ENCODE assay signal across 8 mouse cellular contexts in the genomic region with DNA sequence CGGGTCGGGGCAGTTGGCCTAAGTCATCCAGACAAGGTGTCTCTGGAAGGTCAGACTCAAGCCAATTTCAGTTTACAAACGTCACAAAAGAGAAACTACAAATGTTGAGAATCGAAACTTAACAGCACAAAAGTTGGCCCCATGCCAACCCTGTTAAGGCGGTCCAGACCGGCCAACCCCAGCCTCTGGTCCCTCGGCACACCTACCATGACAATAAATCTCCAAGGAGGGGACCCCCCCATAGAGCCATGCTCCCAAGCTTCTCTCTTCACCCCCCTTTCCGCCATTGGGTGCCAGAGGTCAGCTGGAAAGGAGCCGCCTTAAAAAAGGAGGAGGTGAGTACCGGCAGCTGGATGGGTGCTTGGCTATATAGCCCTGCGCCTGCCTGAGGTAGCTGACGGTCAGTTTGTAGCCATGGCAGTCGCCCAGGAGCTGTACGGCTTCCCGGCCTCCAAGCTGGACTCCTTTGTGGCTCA. TPM values are rescaled to one million over a fixed set of nuclear protein-coding genes. Genes with fewer than 3 reads are reported as not detected.
DNase-seq lines count a peak whose midpoint lies in the region; ATAC-seq lines count a peak whose summit lies in the region.

Oasl1 (plus strand) TSS at position 243 of the 476 bp plus-strand sequence.

- no peaks in the 10 kb centered on the region for H3K27me3 ChIP-seq in intestine, embryonic 15.5 days (replicated peaks)
- H3K27me3 ChIP-seq in liver, embryonic 16.5 days (ENCODE audit: control insufficient read depth, insufficient read depth, low read depth, low read length): no peaks in the 10 kb centered on the region

- peak within 1 kb of the TSS; percentile 30 for H3K4me3 ChIP-seq in intestine, embryonic 15.5 days (replicated peaks)
- peak within 1 kb of the TSS; percentile 44 for H3K4me3 ChIP-seq in liver, embryonic 16.5 days (ENCODE audit: low read depth, low read length)

- 9% methylated on average over 15 of the region's 15 CpGs for WGBS in intestine, embryonic 15.5 days
- 36% methylated on average over 15 of the region's 15 CpGs for WGBS in liver, embryonic 16.5 days (ENCODE audit: insufficient replicate concordance)

- H3K9me3 ChIP-seq in intestine, embryonic 15.5 days: no peaks in the 10 kb centered on the region
- H3K9me3 ChIP-seq in liver, embryonic 16.5 days (replicated peaks; ENCODE audit: control insufficient read depth, low read length): no peaks in the 10 kb centered on the region

- peak within 1 kb of the TSS; percentile 40; the same call in 1 of the 2 replicates for H3K9ac ChIP-seq in intestine, embryonic 15.5 days
- peak within 1 kb of the TSS; percentile 13 for H3K9ac ChIP-seq in liver, embryonic 16.5 days (ENCODE audit: low read depth, low read length)

- DNase-seq in R1 (ENCODE audit: low read depth, low spot score): peak; percentile 36
- peak; percentile 51 for DNase-seq in gastrocnemius, adult 18-20 months (ENCODE audit: low spot score)
- peak; percentile 36 for DNase-seq in ovary, postnatal 10 days (ENCODE audit: low spot score)
- DNase-seq in right cerebral cortex, adult 2 months (ENCODE audit: low spot score in 2 of 2): no peak
- no peak for DNase-seq in layer of hippocampus, postnatal 25 days (ENCODE audit: extremely low spot score in 1 of 2, low spot score in 1 of 2)

- peak within 1 kb of the TSS; percentile 58 for H3K27ac ChIP-seq in intestine, embryonic 15.5 days
- H3K27ac ChIP-seq in liver, embryonic 16.5 days (ENCODE audit: low read length): no peak within 1 kb of the TSS

- H3K36me3 ChIP-seq in intestine, embryonic 15.5 days: no peaks in the 10 kb centered on the region
- H3K36me3 ChIP-seq in liver, embryonic 16.5 days (ENCODE audit: control insufficient read depth, insufficient read depth): no peaks in the 10 kb centered on the region

- H3K4me2 ChIP-seq in intestine, embryonic 15.5 days (replicated peaks): peak within 1 kb of the TSS; percentile 77
- peak within 1 kb of the TSS; percentile 52 for H3K4me2 ChIP-seq in liver, embryonic 16.5 days (ENCODE audit: low read depth, low read length)

- H3K4me1 ChIP-seq in intestine, embryonic 15.5 days (replicated peaks): peaks cover 12% of the 10 kb centered on the region
- H3K4me1 ChIP-seq in liver, embryonic 16.5 days (ENCODE audit: control insufficient read depth, low read depth, low read length): peaks cover 7% of the 10 kb centered on the region; the same call in 1 of the 2 replicates

- peak; percentile 14 for ATAC-seq in CD4-positive, CD25-positive, alpha-beta regulatory T cell, adult 4 months
- peak; percentile 57 for ATAC-seq in intestine, embryonic 15.5 days
- ATAC-seq in liver, embryonic 16.5 days (ENCODE audit: low read depth): peak; percentile 46; the same call in 1 of the 2 replicates

RNA-seq across cellular contexts. Expression of gene Oasl1, which starts in this region (rescaled TPM):
- polyA plus RNA-seq in CD4-positive, CD25-positive, alpha-beta regulatory T cell, adult 4 months (2017; shearing (Covaris generic)): 1 to 10 TPM; 5.8 to 9.1 TPM
- under 1 TPM in 1 of 2 experiments, not detected in 1; 0.31 TPM for total RNA-seq in gastrocnemius, adult 18-20 months (2021)
- polyA plus RNA-seq in intestine, embryonic 15.5 days (2015; fragmentation: Nextera tagmentation; extraction: Ambion mirVana): 1.9 and 2.3 TPM in 2 replicates
- polyA plus RNA-seq in liver, embryonic 16.5 days (2015; fragmentation: Nextera tagmentation; extraction: Ambion mirVana): 0.26 and 0.61 TPM in 2 replicates
- not detected for total RNA-seq in layer of hippocampus, postnatal 25 days (2021)

Comparison
In these comparisons a context has a peak if more than half of its experiments do, and no peak if none do; other contexts are left out.
1. Peak in DNase-seq in gastrocnemius, adult 18-20 months; RNA of the gene not detected or under 1 TPM.
2. Peak in ATAC-seq, H3K4me3 ChIP-seq, H3K9ac ChIP-seq and H3K4me2 ChIP-seq in liver, embryonic 16.5 days; RNA of the gene not detected or under 1 TPM.
3. DNase-seq: peak in R1 (single experiment) and ovary, postnatal 10 days (single experiment); none in right cerebral cortex, adult 2 months (0 of 2) and layer of hippocampus, postnatal 25 days (0 of 2).
4. Peak in every context shown above with its lines, with median percentiles within 50 percentile points of each other: ATAC-seq.